22 mouse cellular contexts compared by ENCODE assay signal in the genomic region with DNA sequence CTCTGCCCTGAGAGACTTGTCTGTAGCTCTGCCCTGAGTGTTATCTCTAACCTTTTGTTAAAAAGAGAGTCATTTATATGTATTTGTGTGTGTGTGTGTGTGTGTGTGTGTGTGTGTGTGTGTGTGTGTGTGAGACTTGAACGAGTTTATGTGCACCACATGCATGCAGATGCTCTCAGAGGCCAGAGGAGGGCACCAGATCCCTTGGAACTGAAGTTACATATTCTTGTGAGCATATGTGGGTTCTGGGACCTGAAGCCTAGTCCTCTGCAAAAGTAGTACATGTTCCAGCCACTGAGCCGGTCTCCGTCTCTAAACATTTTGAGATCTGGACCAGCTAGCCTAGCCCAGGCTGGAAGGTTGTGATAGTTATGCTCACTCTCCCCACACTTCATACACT. TPM values are rescaled to one million over a fixed set of nuclear protein-coding genes. Genes with fewer than 3 reads are reported as not detected.
DNase-seq lines count a peak whose midpoint lies in the region; ATAC-seq and TF ChIP-seq lines count a peak whose summit lies in the region.
"Had no signal": no experiment of that assay in that cellular context is flagged by ENCODE, and none has a peak within 500 bp of the region (broad histone marks: within the 10 kb centered on the region; RNA-seq: fewer than 3 reads in every experiment).

No protein-coding gene starts in this region.

- H3K4me1 ChIP-seq in lung, embryonic 14.5 days (ENCODE audit: insufficient read depth), result no peaks in the 10 kb centered on the region
- no peaks in the 10 kb centered on the region for H3K4me1 ChIP-seq in E14TG2a.4 (replicated peaks; ENCODE audit: low read depth, low read length)
- H3K4me1 ChIP-seq in MEL (ENCODE audit: control insufficient read depth in 1 of 2, insufficient read depth in 2 of 2, low read length in 2 of 2), result no peaks in the 10 kb centered on the region
- H3K4me1 ChIP-seq in forebrain, embryonic 11.5 days (replicated peaks; ENCODE audit: control insufficient read depth, insufficient read depth, low read length), result no peaks in the 10 kb centered on the region
- H3K4me1 ChIP-seq: embryonic facial prominence, embryonic 13.5 days; forebrain, embryonic 13.5 days; heart, embryonic 13.5 days; hindbrain, embryonic 15.5 days had no signal

- H3K27ac ChIP-seq in lung, embryonic 14.5 days (ENCODE audit: low read depth), result no peak overlapping the region
- H3K27ac ChIP-seq in MEL (ENCODE audit: control insufficient read depth, low read depth, low read length), result no peak overlapping the region
- no peak overlapping the region for H3K27ac ChIP-seq in forebrain, embryonic 11.5 days (ENCODE audit: low read depth, low read length)
- H3K27ac ChIP-seq: embryonic facial prominence, embryonic 13.5 days; forebrain, embryonic 13.5 days; heart, embryonic 13.5 days; hindbrain, embryonic 15.5 days had no signal

- no peak overlapping the region for H3K4me3 ChIP-seq in lung, embryonic 14.5 days (ENCODE audit: low read depth, low read length)
- no peak overlapping the region for H3K4me3 ChIP-seq in E14TG2a.4 (replicated peaks; ENCODE audit: low read length)
- H3K4me3 ChIP-seq in MEL (ENCODE audit: control insufficient read depth in 1 of 2, insufficient read depth in 1 of 2, low read depth in 2 of 2, low read length in 2 of 2), result no peak overlapping the region
- H3K4me3 ChIP-seq in forebrain, embryonic 11.5 days (ENCODE audit: low read depth, low read length), result no peak overlapping the region
- H3K4me3 ChIP-seq: embryonic facial prominence, embryonic 13.5 days; forebrain, embryonic 13.5 days; heart, embryonic 13.5 days; hindbrain, embryonic 15.5 days had no signal

- H3K27me3 ChIP-seq in lung, embryonic 14.5 days (ENCODE audit: insufficient read depth, low read length), result no peaks in the 10 kb centered on the region
- H3K27me3 ChIP-seq in E14TG2a.4 (ENCODE audit: insufficient read depth, low read length), result no peaks in the 10 kb centered on the region
- no peaks in the 10 kb centered on the region for H3K27me3 ChIP-seq in MEL (ENCODE audit: control insufficient read depth in 1 of 2, insufficient read depth in 2 of 2, low read length in 2 of 2)
- no peaks in the 10 kb centered on the region for H3K27me3 ChIP-seq in forebrain, embryonic 11.5 days (ENCODE audit: control insufficient read depth, insufficient read depth, low read length)
- H3K27me3 ChIP-seq: embryonic facial prominence, embryonic 13.5 days; forebrain, embryonic 13.5 days; heart, embryonic 13.5 days; hindbrain, embryonic 15.5 days had no signal

- WGBS in lung, embryonic 14.5 days, result 99% methylated on average over 3 of the region's 3 CpGs
- 98% methylated on average over 3 of the region's 3 CpGs for WGBS in forebrain, embryonic 11.5 days

- H3K4me2 ChIP-seq in lung, embryonic 14.5 days, result no peak overlapping the region
- no peak overlapping the region for H3K4me2 ChIP-seq in forebrain, embryonic 11.5 days (ENCODE audit: low read depth, low read length, severe bottlenecking)
- H3K4me2 ChIP-seq: embryonic facial prominence, embryonic 13.5 days; forebrain, embryonic 13.5 days; heart, embryonic 13.5 days; hindbrain, embryonic 15.5 days had no signal

- TF ChIP-seq RAD21 in MEL (IDR thresholded peaks at IDR 0.05; ENCODE audit: low read depth, low read length), result peak; percentile 5

- no peak for ATAC-seq in lung, embryonic 14.5 days (ENCODE audit: insufficient read depth)
- no peak for ATAC-seq in forebrain, embryonic 11.5 days (replicated peaks; ENCODE audit: low FRiP score)
- ATAC-seq: activated CD4-positive, CD25-positive, alpha-beta regulatory T cell, adult 4 months; CD4-positive, CD25-positive, alpha-beta regulatory T cell, adult 4 months; forebrain, embryonic 13.5 days; forebrain, postnatal 0 days; inflammation-experienced regulatory T-cells, adult 6 months had no signal

- no peak overlapping the region for H3K9ac ChIP-seq in lung, embryonic 14.5 days
- no peak overlapping the region for H3K9ac ChIP-seq in MEL (ENCODE audit: control insufficient read depth, low read depth, low read length, poor library complexity, severe bottlenecking)
- no peak overlapping the region for H3K9ac ChIP-seq in forebrain, embryonic 11.5 days (ENCODE audit: low read length)
- H3K9ac ChIP-seq: embryonic facial prominence, embryonic 13.5 days; forebrain, embryonic 13.5 days; forebrain, postnatal 0 days; heart, embryonic 13.5 days; hindbrain, embryonic 15.5 days had no signal

- no peak for DNase-seq in lung, embryonic 14.5 days
- no peak for DNase-seq in lung, postnatal 4 days
- DNase-seq in MEL (ENCODE audit: low read depth, low spot score), result peak; percentile 38
- DNase-seq in induced T-regulatory cell, adult 2 months (ENCODE audit: low read depth), result peak; percentile 18
- no peak for DNase-seq in c-Kit-positive CD71-positive TER-119-positive erythroid progenitor cells, embryonic 14.5 days (ENCODE audit: low spot score)
- no peak for DNase-seq in forebrain, embryonic 11.5 days (ENCODE audit: low spot score)
- DNase-seq: adrenal gland, postnatal 14 days; B cell, adult 2 months; cerebellum, adult 18-20 months; cerebellum, adult 9-11 months; cerebellum, postnatal 36 days; forebrain, postnatal 0 days; gastrocnemius, postnatal 14 days; heart, postnatal 36 days had no signal

- TF ChIP-seq CTCF in lung, embryonic 14.5 days (IDR thresholded peaks at IDR 0.05; ENCODE audit: low read depth), result 0 out of 2 replicates have a peak, but pooled peaks have one; percentile 14
- TF ChIP-seq CTCF in E14TG2a.4 (conservative IDR thresholded peaks at IDR 0.05; ENCODE audit: low read length), result peak; percentile 17; the same call in 1 of the 2 replicates
- TF ChIP-seq CTCF in MEL (IDR thresholded peaks at IDR 0.05 in 2 of 3, conservative IDR thresholded peaks at IDR 0.05 in 1 of 3; ENCODE audit: control insufficient read depth in 1 of 3, insufficient read depth in 1 of 3, low read depth in 2 of 3, low read length in 3 of 3, poor library complexity in 1 of 3, severe bottlenecking in 1 of 3), result peak; percentile 11 to 41 (median 37); a peak in 4 of 6 replicates

- TF ChIP-seq POLR2A in MEL (IDR thresholded peaks at IDR 0.05; ENCODE audit: control insufficient read depth in 1 of 2, insufficient read depth in 1 of 2, low read depth in 1 of 2, low read length in 2 of 2, poor library complexity in 1 of 2), result no peak

- no peaks in the 10 kb centered on the region for H3K9me3 ChIP-seq in lung, embryonic 14.5 days (ENCODE audit: low read depth, low read length)
- H3K9me3 ChIP-seq in E14TG2a.4 (ENCODE audit: low read length) (no peaks in the 10 kb centered on the region), MEL (replicated peaks; ENCODE audit: insufficient read depth, low read length) (no peaks in the 10 kb centered on the region)
- H3K9me3 ChIP-seq in forebrain, embryonic 11.5 days (ENCODE audit: control insufficient read depth, low read length), result no peaks in the 10 kb centered on the region
- H3K9me3 ChIP-seq: embryonic facial prominence, embryonic 13.5 days; forebrain, embryonic 13.5 days; heart, embryonic 13.5 days; hindbrain, embryonic 15.5 days had no signal

- no peaks in the 10 kb centered on the region for H3K79me2 ChIP-seq in MEL (ENCODE audit: control insufficient read depth, insufficient read depth, low read length, poor library complexity)

- no peak for TF ChIP-seq EP300 in MEL (IDR thresholded peaks at IDR 0.05; ENCODE audit: low read depth in 1 of 2, low read length in 2 of 2)

- H3K36me3 ChIP-seq in lung, embryonic 14.5 days (ENCODE audit: insufficient read depth), result peaks cover 96% of the 10 kb centered on the region
- peaks cover 100% of the 10 kb centered on the region for H3K36me3 ChIP-seq in E14TG2a.4 (ENCODE audit: insufficient read depth, low read length)
- H3K36me3 ChIP-seq in MEL (ENCODE audit: control insufficient read depth in 1 of 2, insufficient read depth in 2 of 2, low read length in 2 of 2), result peaks cover 0 to 53% of the 10 kb centered on the region in 2 experiments; a peak in 2 of 4 replicates
- peaks cover 48% of the 10 kb centered on the region for H3K36me3 ChIP-seq in forebrain, embryonic 11.5 days (ENCODE audit: control insufficient read depth, insufficient read depth, low read length)

TF ChIP-seq in MEL, 35 proteins besides CTCF, POLR2A, EP300 and RAD21 (continues in another document):
- TF ChIP-seq ZC3H11A (IDR thresholded peaks at IDR 0.05; ENCODE audit: low read depth, low read length), result no peak

RNA-seq across cellular contexts. Expression of a gene that starts 17.1 kb away (rescaled TPM):
- 75.1 TPM in 2 replicates for polyA plus RNA-seq in lung, embryonic 14.5 days (2014; fragmentation: Nextera tagmentation; extraction: Ambion mirVana)
- total RNA-seq in MEL (2012; rRNA removed), result 114 and 122 TPM in 2 replicates
- polyA plus RNA-seq in MEL (2012; ENCODE audit: insufficient read depth in 1 of 2, insufficient read length in 2 of 2, low read depth in 1 of 2, low replicate concordance in 2 of 2, missing spikeins in 1 of 2), result 100 to 1,000 TPM in 1 of 2 experiments, 10 to 100 TPM in 1; 67.5 to 137 TPM
- polyA plus RNA-seq in forebrain, embryonic 11.5 days (2014; fragmentation: Nextera tagmentation; extraction: Ambion mirVana), result 113 and 115 TPM in 2 replicates

RNA-seq across cellular contexts. Expression of a gene that starts 17.2 kb away (rescaled TPM):
- polyA plus RNA-seq in lung, embryonic 14.5 days (2014; fragmentation: Nextera tagmentation; extraction: Ambion mirVana), result 1.9 and 2.8 TPM in 2 replicates
- 1.2 and 1.5 TPM in 2 replicates for total RNA-seq in MEL (2012; rRNA removed)
- 1 to 10 TPM in 1 of 2 experiments, not detected in 1; 1.9 TPM for polyA plus RNA-seq in MEL (2012; ENCODE audit: insufficient read depth in 1 of 2, insufficient read length in 2 of 2, low read depth in 1 of 2, low replicate concordance in 2 of 2, missing spikeins in 1 of 2)
- polyA plus RNA-seq in forebrain, embryonic 11.5 days (2014; fragmentation: Nextera tagmentation; extraction: Ambion mirVana), result 2.1 and 2.9 TPM in 2 replicates

RNA-seq across cellular contexts. Expression of a gene that starts 22.4 kb away (rescaled TPM):
- polyA plus RNA-seq in lung, embryonic 14.5 days (2014; fragmentation: Nextera tagmentation; extraction: Ambion mirVana), result 58.5 and 61.3 TPM in 2 replicates
- total RNA-seq in MEL (2012; rRNA removed), result 77.8 and 86.3 TPM in 2 replicates
- 10 to 100 TPM in 1 of 2 experiments, not detected in 1; 83.8 TPM for polyA plus RNA-seq in MEL (2012; ENCODE audit: insufficient read depth in 1 of 2, insufficient read length in 2 of 2, low read depth in 1 of 2, low replicate concordance in 2 of 2, missing spikeins in 1 of 2)
- polyA plus RNA-seq in forebrain, embryonic 11.5 days (2014; fragmentation: Nextera tagmentation; extraction: Ambion mirVana), result 46.3 and 55.6 TPM in 2 replicates

RNA-seq across cellular contexts. Expression of a gene that starts 22.4 kb away (rescaled TPM):
- polyA plus RNA-seq in lung, embryonic 14.5 days (2014; fragmentation: Nextera tagmentation; extraction: Ambion mirVana), result 22.0 and 22.6 TPM in 2 replicates
- total RNA-seq in MEL (2012; rRNA removed), result 8.3 and 10.3 TPM in 2 replicates
- 10 to 100 TPM in 1 of 2 experiments, not detected in 1; 16.6 TPM for polyA plus RNA-seq in MEL (2012; ENCODE audit: insufficient read depth in 1 of 2, insufficient read length in 2 of 2, low read depth in 1 of 2, low replicate concordance in 2 of 2, missing spikeins in 1 of 2)
- polyA plus RNA-seq in forebrain, embryonic 11.5 days (2014; fragmentation: Nextera tagmentation; extraction: Ambion mirVana), result 23.0 and 25.7 TPM in 2 replicates

RNA-seq across cellular contexts. Expression of a gene that starts 44.8 kb away (rescaled TPM):
- polyA plus RNA-seq in lung, embryonic 14.5 days (2014; fragmentation: Nextera tagmentation; extraction: Ambion mirVana), result 86.6 and 88.7 TPM in 2 replicates
- total RNA-seq in MEL (2012; rRNA removed), result 87.9 and 88.0 TPM in 2 replicates
- 100 to 1,000 TPM in 1 of 2 experiments, 10 to 100 TPM in 1; 87.7 to 134 TPM for polyA plus RNA-seq in MEL (2012; ENCODE audit: insufficient read depth in 1 of 2, insufficient read length in 2 of 2, low read depth in 1 of 2, low replicate concordance in 2 of 2, missing spikeins in 1 of 2)
- 95.0 and 102 TPM in 2 replicates for polyA plus RNA-seq in forebrain, embryonic 11.5 days (2014; fragmentation: Nextera tagmentation; extraction: Ambion mirVana)

Comparison
In these comparisons a context has a peak if more than half of its experiments do, and no peak if none do; other contexts are left out.
1. DNase-seq: peak in MEL (single experiment) and induced T-regulatory cell, adult 2 months (single experiment); none in lung, embryonic 14.5 days (single experiment), lung, postnatal 4 days (0 of 2), c-Kit-positive CD71-positive TER-119-positive erythroid progenitor cells, embryonic 14.5 days (single experiment) and forebrain, embryonic 11.5 days (single experiment).
2. Peak in every context shown above with its lines, with median percentiles within 50 percentile points of each other: CTCF ChIP-seq.